Mouse (Mus musculus): ENCODE data around the gene Krtap4-13. TPM values are rescaled to one million over a fixed set of nuclear protein-coding genes. Genes with fewer than 3 reads are reported as not detected.
A peak's percentile ranks its signal among the peaks of the same experiment; 100 is the strongest.
"Not testable (repeated sequence)": the region's sequence is repeated elsewhere in the genome, so short reads cannot be mapped to it uniquely, and the experiment has no call there.

Krtap4-13 gene
- not detected in 2 replicates for polyA plus RNA-seq (2016; fragmentation: Nextera tagmentation; extraction: Ambion mirVana)

GRCm38 (mm10) chr11:99809792-99810191 is at the start of gene Krtap4-13:
Krtap4-13 (minus strand) TSS chr11:99809892.
- not testable (repeated sequence) for DNase-seq (ENCODE audit: low spot score); H3K4me3 ChIP-seq; H3K36me3 ChIP-seq; H3K27ac ChIP-seq (replicated peaks); H3K27me3 ChIP-seq (ENCODE audit: low read depth, poor library complexity, severe bottlenecking); H3K4me1 ChIP-seq; H3K9me3 ChIP-seq (replicated peaks)

GRCm38 (mm10) chr11:99858761-99859160 is 49.1 kb upstream of the Krtap4-13 start:
- 85% methylated on average over 2 of the region's 2 CpGs for WGBS
- Histone ChIP-seq H3K9me3 (replicated peaks) (no peaks in the 10 kb centered on the region), H3K4me3 (no peak overlapping the region), H3K36me3 (no peaks in the 10 kb centered on the region), H3K27ac (replicated peaks) (no peak overlapping the region), H3K27me3 (ENCODE audit: low read depth, poor library complexity, severe bottlenecking) (no peaks in the 10 kb centered on the region), H3K4me1 (no peaks in the 10 kb centered on the region)
- DNase-seq (ENCODE audit: low spot score) = no peak

- WGBS = 96% methylated on average over 2 of the region's 2 CpGs
- H3K27ac ChIP-seq (replicated peaks) = no peak within 1 kb of the TSS; the same call in 1 of the 2 replicates
Measured at GRCm38 (mm10) chr11:99857617-99858016, 47.9 kb upstream of the Krtap4-13 start, which contains the start of gene Gm11568. Gm11568 (plus strand) TSS chr11:99857917.

GRCm38 (mm10) chr11:99854121-99854520 is 44.4 kb upstream of the Krtap4-13 start:
- no peak for DNase-seq (ENCODE audit: low spot score)
- Histone ChIP-seq H3K36me3 (no peaks in the 10 kb centered on the region), H3K4me3 (no peak overlapping the region), H3K9me3 (replicated peaks) (0 out of 2 replicates have a peak, but pooled peaks cover 3% of the 10 kb centered on the region), H3K27ac (replicated peaks) (no peak overlapping the region), H3K27me3 (ENCODE audit: low read depth, poor library complexity, severe bottlenecking) (no peaks in the 10 kb centered on the region), H3K4me1 (no peaks in the 10 kb centered on the region)
- whole genome bisulfite sequencing = 68% methylated on average over 3 of the region's 3 CpGs

More at GRCm38 (mm10) chr11:99857617-99858016, 47.9 kb upstream of the Krtap4-13 start, which contains the start of gene Gm11568:
- DNase-seq (ENCODE audit: low spot score) = no peak
- Histone ChIP-seq H3K4me1 (no peaks in the 10 kb centered on the region), H3K9me3 (replicated peaks) (no peaks in the 10 kb centered on the region), H3K27me3 (ENCODE audit: low read depth, poor library complexity, severe bottlenecking) (no peaks in the 10 kb centered on the region), H3K4me3 (no peak within 1 kb of the TSS), H3K36me3 (no peaks in the 10 kb centered on the region)

GRCm38 (mm10) chr11:99851508-99851907 is 41.8 kb upstream of the Krtap4-13 start, which contains the start of gene Krtap4-16:
Krtap4-16 (minus strand) TSS chr11:99851608.
- Histone ChIP-seq H3K27me3 (ENCODE audit: low read depth, poor library complexity, severe bottlenecking) (no peaks in the 10 kb centered on the region), H3K27ac (replicated peaks) (peak within 1 kb of the TSS; percentile 65), H3K4me1 (no peaks in the 10 kb centered on the region), H3K4me3 (no peak within 1 kb of the TSS), H3K9me3 (replicated peaks) (0 out of 2 replicates have a peak, but pooled peaks cover 3% of the 10 kb centered on the region), H3K36me3 (no peaks in the 10 kb centered on the region)
- DNase-seq (ENCODE audit: low spot score) = no peak

- WGBS = 86% methylated on average over 2 of the region's 2 CpGs
- no peak overlapping the region for H3K4me3 ChIP-seq
- no peaks in the 10 kb centered on the region for H3K27me3 ChIP-seq (ENCODE audit: low read depth, poor library complexity, severe bottlenecking)
- 0 out of 2 replicates have a peak, but pooled peaks cover 3% of the 10 kb centered on the region for H3K9me3 ChIP-seq (replicated peaks)
- DNase-seq (ENCODE audit: low spot score) = no peak
- H3K4me1 ChIP-seq = peaks cover 4% of the 10 kb centered on the region; the same call in 1 of the 2 replicates
- H3K27ac ChIP-seq (replicated peaks) = no peak overlapping the region
- no peaks in the 10 kb centered on the region for H3K36me3 ChIP-seq
Measured at GRCm38 (mm10) chr11:99846746-99847145, 37.1 kb upstream of the Krtap4-13 start.

- DNase-seq (ENCODE audit: low spot score) = no peak
- no peaks in the 10 kb centered on the region for H3K9me3 ChIP-seq (replicated peaks)
Measured at GRCm38 (mm10) chr11:99842185-99842584, 32.5 kb upstream of the Krtap4-13 start.

GRCm38 (mm10) chr11:99837966-99838365 is 28.3 kb upstream of the Krtap4-13 start, which contains the start of gene 2300003K06Rik:
2300003K06Rik (minus strand) TSS chr11:99838066.
- Histone ChIP-seq H3K4me1 (peaks cover 4% of the 10 kb centered on the region; the same call in 1 of the 2 replicates), H3K27ac (replicated peaks) (no peak within 1 kb of the TSS), H3K27me3 (ENCODE audit: low read depth, poor library complexity, severe bottlenecking) (no peaks in the 10 kb centered on the region), H3K36me3 (no peaks in the 10 kb centered on the region), H3K4me3 (no peak within 1 kb of the TSS), H3K9me3 (replicated peaks) (no peaks in the 10 kb centered on the region)
- DNase-seq (ENCODE audit: low spot score) = no peak
- WGBS = 94% methylated on average over 1 of the region's 1 CpGs

More at GRCm38 (mm10) chr11:99842185-99842584, 32.5 kb upstream of the Krtap4-13 start:
- no peak overlapping the region for H3K4me3 ChIP-seq
- H3K36me3 ChIP-seq = no peaks in the 10 kb centered on the region
- WGBS = 79% methylated on average over 1 of the region's 1 CpGs
- H3K27me3 ChIP-seq (ENCODE audit: low read depth, poor library complexity, severe bottlenecking) = no peaks in the 10 kb centered on the region
- H3K27ac ChIP-seq (replicated peaks) = no peak overlapping the region
- peaks cover 4% of the 10 kb centered on the region; the same call in 1 of the 2 replicates for H3K4me1 ChIP-seq

GRCm38 (mm10) chr11:99815566-99815965 is 5.9 kb upstream of the Krtap4-13 start, which contains the start of gene Gm11564:
Gm11564 (minus strand) TSS chr11:99815666.
- H3K27me3 ChIP-seq (ENCODE audit: low read depth, poor library complexity, severe bottlenecking); DNase-seq (ENCODE audit: low spot score); H3K4me3 ChIP-seq; H3K4me1 ChIP-seq; H3K36me3 ChIP-seq; H3K9me3 ChIP-seq (replicated peaks): not testable (repeated sequence)
- H3K27ac ChIP-seq (replicated peaks) = peak within 1 kb of the TSS; percentile 66
- 91% methylated on average over 2 of the region's 2 CpGs for WGBS

GRCm38 (mm10) chr11:99804346-99804745 is 5.3 kb downstream of the Krtap4-13 start, which contains the start of gene Gm11554:
Gm11554 (minus strand) TSS chr11:99804446.
- not testable (repeated sequence) for H3K27ac ChIP-seq (replicated peaks); H3K4me3 ChIP-seq; H3K27me3 ChIP-seq (ENCODE audit: low read depth, poor library complexity, severe bottlenecking); H3K9me3 ChIP-seq (replicated peaks); H3K36me3 ChIP-seq; DNase-seq (ENCODE audit: low spot score); H3K4me1 ChIP-seq
- no CpG with 5 or more reads among the region's 1 CpGs for WGBS

- H3K27ac ChIP-seq (replicated peaks); H3K4me1 ChIP-seq; H3K27me3 ChIP-seq (ENCODE audit: low read depth, poor library complexity, severe bottlenecking); DNase-seq (ENCODE audit: low spot score); H3K36me3 ChIP-seq; H3K4me3 ChIP-seq; H3K9me3 ChIP-seq (replicated peaks): not testable (repeated sequence)
- WGBS = no CpG with 5 or more reads among the region's 1 CpGs
Measured at GRCm38 (mm10) chr11:99798832-99799231, 10.9 kb downstream of the Krtap4-13 start, which contains the start of gene Gm11569. Gm11569 (minus strand) TSS chr11:99798932.

GRCm38 (mm10) chr11:99793367-99793766 is 16.3 kb downstream of the Krtap4-13 start, which contains the start of gene Gm11596:
Gm11596 (minus strand) TSS chr11:99793467.
- WGBS = 89% methylated on average over 2 of the region's 2 CpGs
- no peaks in the 10 kb centered on the region for H3K9me3 ChIP-seq (replicated peaks)

GRCm38 (mm10) chr11:99784900-99785299 is 24.8 kb downstream of the Krtap4-13 start, which contains the start of gene Krtap4-9:
Krtap4-9 (plus strand) TSS chr11:99785200.
- H3K4me1 ChIP-seq; H3K36me3 ChIP-seq; H3K4me3 ChIP-seq; H3K9me3 ChIP-seq (replicated peaks); DNase-seq (ENCODE audit: low spot score); H3K27me3 ChIP-seq (ENCODE audit: low read depth, poor library complexity, severe bottlenecking): not testable (repeated sequence)
- 0 out of 2 replicates have a peak within 1 kb of the TSS, but pooled peaks have one; percentile 13 for H3K27ac ChIP-seq (replicated peaks)

More at GRCm38 (mm10) chr11:99793367-99793766, 16.3 kb downstream of the Krtap4-13 start, which contains the start of gene Gm11596:
- DNase-seq (ENCODE audit: low spot score) = no peak
- Histone ChIP-seq H3K4me1 (no peaks in the 10 kb centered on the region), H3K36me3 (no peaks in the 10 kb centered on the region), H3K27ac (replicated peaks) (no peak within 1 kb of the TSS), H3K4me3 (no peak within 1 kb of the TSS), H3K27me3 (ENCODE audit: low read depth, poor library complexity, severe bottlenecking) (no peaks in the 10 kb centered on the region)
